Mouse (Mus musculus): ENCODE measurements around the gene 1810009A15Rik. TPM values are rescaled to one million over a fixed set of nuclear protein-coding genes. Genes with fewer than 3 reads are reported as not detected.

1810009A15Rik gene
- polyA plus RNA-seq, 1 experiment from 2014 or later: 111 TPM

DNA sequence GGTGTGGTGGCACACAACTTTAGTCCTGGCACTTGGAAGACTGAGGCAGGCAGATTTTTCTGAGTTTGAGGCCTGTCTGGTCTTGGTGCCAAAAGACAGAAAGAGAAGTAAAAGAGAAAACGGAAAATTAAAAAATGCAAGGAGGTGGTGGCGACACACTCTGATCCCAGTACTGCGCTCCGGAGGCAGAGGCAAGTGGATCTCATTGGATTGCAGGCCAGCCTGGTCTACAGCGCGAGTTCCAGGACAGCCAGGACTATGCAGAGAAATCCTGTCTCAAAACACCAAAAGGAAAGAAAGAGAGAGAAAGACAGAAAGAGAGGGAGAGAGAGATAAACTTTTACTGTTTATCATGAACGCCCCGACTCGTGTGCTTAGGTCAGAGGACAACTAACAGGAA, 17.8 kb upstream of the 1810009A15Rik start:
- ATAC-seq (replicated peaks; ENCODE audit: insufficient number of reproducible peaks, low FRiP score, low TSS enrichment, low read depth): no peak; the same call in 1 of the 2 replicates
- no peak overlapping the region for H3K27ac ChIP-seq (replicated peaks; ENCODE audit: low read depth, low read length)
- 61% methylated on average over 9 of the region's 9 CpGs for WGBS

DNA sequence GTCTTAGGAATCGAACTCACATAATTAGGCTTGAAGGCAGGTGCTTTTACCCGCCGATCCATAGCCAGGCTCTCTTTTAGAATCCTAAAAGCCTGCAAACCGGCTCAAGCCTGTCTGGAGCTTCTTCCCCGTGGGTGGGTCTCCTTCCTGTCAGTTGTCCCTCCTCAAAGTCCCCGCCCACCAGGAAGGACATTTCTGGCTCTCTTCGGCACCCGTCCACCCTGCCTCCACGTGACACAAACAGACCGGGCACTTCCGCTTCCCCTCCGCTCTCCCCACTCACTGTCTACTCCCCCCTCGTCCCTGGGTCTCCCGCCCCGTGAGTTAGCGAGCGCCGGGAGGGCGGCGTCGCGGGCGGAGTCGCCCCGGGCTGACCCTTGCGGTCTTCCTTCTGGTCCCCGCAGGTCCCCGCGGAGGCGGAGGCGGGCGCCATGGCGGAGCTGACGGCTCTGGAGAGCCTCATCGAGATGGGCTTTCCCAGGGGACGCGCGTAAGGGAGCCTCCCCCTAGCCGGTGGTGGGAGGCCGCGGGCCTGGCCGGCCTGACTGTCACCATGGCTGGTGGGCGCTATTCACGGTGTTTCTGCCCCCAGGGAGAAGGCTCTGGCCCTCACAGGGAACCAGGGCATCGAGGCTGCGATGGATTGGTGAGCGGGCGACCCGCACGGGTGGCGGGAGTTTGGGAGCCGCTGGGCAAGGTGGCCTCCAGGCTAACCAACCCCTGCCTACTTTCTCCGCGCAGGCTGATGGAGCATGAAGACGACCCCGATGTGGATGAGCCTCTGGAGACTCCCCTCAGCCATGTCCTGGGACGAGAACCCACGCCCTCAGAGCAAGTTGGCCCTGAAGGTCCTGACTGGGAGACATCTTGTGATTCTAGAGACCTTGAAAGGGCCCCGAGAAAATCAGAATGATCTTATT, 17.1 kb upstream of the 1810009A15Rik start, which contains the start of gene Ubxn1:
Ubxn1 (plus strand) TSS at position 230 of the 920 bp plus-strand sequence.
- H3K4me1 ChIP-seq (ENCODE audit: control insufficient read depth, insufficient read depth, low read length): no peaks in the 10 kb centered on the region
- WGBS: under 1% methylated on average over 57 of the region's 59 CpGs
- peaks cover 10% of the 10 kb centered on the region for H3K36me3 ChIP-seq (replicated peaks; ENCODE audit: control insufficient read depth, insufficient read depth, low read depth, low read length)
- peak within 1 kb of the TSS; percentile 90 for H3K4me3 ChIP-seq (ENCODE audit: low read depth, low read length)
- peak within 1 kb of the TSS; percentile 73 for H3K4me2 ChIP-seq (ENCODE audit: low read depth, low read length)
- no peaks in the 10 kb centered on the region for H3K9me3 ChIP-seq (replicated peaks; ENCODE audit: control insufficient read depth, low read length)
- no peaks in the 10 kb centered on the region for H3K27me3 ChIP-seq (ENCODE audit: control insufficient read depth, insufficient read depth, low read length)
- peak within 1 kb of the TSS; percentile 83 for H3K9ac ChIP-seq (replicated peaks; ENCODE audit: low read length)
- DNase-seq (ENCODE audit: low spot score) (peak; percentile 97), ATAC-seq (replicated peaks; ENCODE audit: insufficient number of reproducible peaks, low FRiP score, low TSS enrichment, low read depth) (peak; percentile 96)
- peak within 1 kb of the TSS; percentile 23 for H3K27ac ChIP-seq (replicated peaks; ENCODE audit: low read depth, low read length)

More for the DNA sequence above, 17.8 kb upstream of the 1810009A15Rik start:
- Histone ChIP-seq H3K9me3 (replicated peaks; ENCODE audit: control insufficient read depth, low read length) (no peaks in the 10 kb centered on the region), H3K9ac (replicated peaks; ENCODE audit: low read length) (peak overlapping the region; percentile 43), H3K4me2 (ENCODE audit: low read depth, low read length) (peak overlapping the region; percentile 21), H3K4me1 (ENCODE audit: control insufficient read depth, insufficient read depth, low read length) (no peaks in the 10 kb centered on the region), H3K27me3 (ENCODE audit: control insufficient read depth, insufficient read depth, low read length) (no peaks in the 10 kb centered on the region), H3K36me3 (replicated peaks; ENCODE audit: control insufficient read depth, insufficient read depth, low read depth, low read length) (peaks cover 10% of the 10 kb centered on the region), H3K4me3 (ENCODE audit: low read depth, low read length) (peak overlapping the region; percentile 90)
- DNase-seq (ENCODE audit: low spot score): no peak

DNA sequence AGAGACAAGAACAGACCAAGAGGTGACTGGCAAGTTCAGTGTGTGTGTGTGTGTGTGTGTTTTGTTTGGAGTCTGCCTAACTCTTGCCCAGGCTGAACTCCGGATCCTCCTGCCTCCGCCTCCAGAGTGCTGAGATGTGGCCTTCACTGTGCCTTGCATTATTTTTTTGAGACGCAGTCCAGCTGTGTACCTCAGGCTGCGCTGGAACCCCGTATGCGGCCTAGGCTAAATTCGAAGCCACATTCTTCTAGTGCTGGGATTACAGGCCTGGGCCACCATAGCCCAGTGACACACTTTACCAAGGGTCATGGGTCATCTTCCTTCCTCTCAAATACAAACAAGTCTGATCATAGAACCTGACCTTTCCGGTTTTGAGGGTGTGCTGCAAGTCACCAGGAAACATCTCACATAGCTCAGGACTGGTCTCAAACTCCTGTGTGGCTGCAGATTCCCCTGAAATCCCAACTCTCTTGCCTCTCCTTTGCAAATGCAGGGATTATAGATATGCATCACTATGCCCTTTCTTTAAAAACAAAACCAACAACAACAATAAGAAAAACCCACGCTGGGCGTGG, 16.3 kb upstream of the 1810009A15Rik start:
- Histone ChIP-seq H3K27ac (replicated peaks; ENCODE audit: low read depth, low read length) (no peak overlapping the region), H3K4me1 (ENCODE audit: control insufficient read depth, insufficient read depth, low read length) (no peaks in the 10 kb centered on the region), H3K36me3 (replicated peaks; ENCODE audit: control insufficient read depth, insufficient read depth, low read depth, low read length) (peaks cover 10% of the 10 kb centered on the region), H3K4me3 (ENCODE audit: low read depth, low read length) (peak overlapping the region; percentile 90), H3K9ac (replicated peaks; ENCODE audit: low read length) (peak overlapping the region; percentile 83), H3K9me3 (replicated peaks; ENCODE audit: control insufficient read depth, low read length) (no peaks in the 10 kb centered on the region), H3K27me3 (ENCODE audit: control insufficient read depth, insufficient read depth, low read length) (no peaks in the 10 kb centered on the region), H3K4me2 (ENCODE audit: low read depth, low read length) (peak overlapping the region; percentile 73)
- ATAC-seq (replicated peaks; ENCODE audit: insufficient number of reproducible peaks, low FRiP score, low TSS enrichment, low read depth): no peak
- 74% methylated on average over 10 of the region's 10 CpGs for WGBS
- no peak for DNase-seq (ENCODE audit: low spot score)

DNA sequence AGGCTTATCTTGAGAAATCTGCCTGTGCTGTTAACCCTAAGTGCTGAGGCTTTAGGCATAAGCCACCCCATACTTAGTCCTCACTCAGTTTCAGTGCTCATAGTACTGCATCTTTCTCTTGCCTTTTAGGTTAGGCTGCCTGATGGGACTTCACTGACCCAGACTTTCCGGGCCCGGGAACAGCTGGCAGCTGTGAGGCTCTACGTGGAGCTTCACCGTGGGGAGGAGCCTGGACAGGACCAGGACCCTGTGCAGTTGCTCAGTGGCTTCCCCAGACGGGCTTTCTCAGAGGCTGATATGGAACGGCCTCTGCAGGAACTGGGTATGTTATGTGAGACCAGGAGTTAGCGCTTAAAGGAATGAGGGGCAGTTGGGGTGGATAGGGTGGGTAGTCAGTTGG, 13.6 kb upstream of the 1810009A15Rik start:
- 93% methylated on average over 7 of the region's 7 CpGs for WGBS
- Histone ChIP-seq H3K4me1 (ENCODE audit: control insufficient read depth, insufficient read depth, low read length) (no peaks in the 10 kb centered on the region), H3K27ac (replicated peaks; ENCODE audit: low read depth, low read length) (no peak overlapping the region), H3K9ac (replicated peaks; ENCODE audit: low read length) (no peak overlapping the region), H3K4me2 (ENCODE audit: low read depth, low read length) (no peak overlapping the region), H3K4me3 (ENCODE audit: low read depth, low read length) (no peak overlapping the region), H3K36me3 (replicated peaks; ENCODE audit: control insufficient read depth, insufficient read depth, low read depth, low read length) (peaks cover 10% of the 10 kb centered on the region), H3K27me3 (ENCODE audit: control insufficient read depth, insufficient read depth, low read length) (no peaks in the 10 kb centered on the region), H3K9me3 (replicated peaks; ENCODE audit: control insufficient read depth, low read length) (no peaks in the 10 kb centered on the region)
- no peak for DNase-seq (ENCODE audit: low spot score)
- ATAC-seq (replicated peaks; ENCODE audit: insufficient number of reproducible peaks, low FRiP score, low TSS enrichment, low read depth): no peak

DNA sequence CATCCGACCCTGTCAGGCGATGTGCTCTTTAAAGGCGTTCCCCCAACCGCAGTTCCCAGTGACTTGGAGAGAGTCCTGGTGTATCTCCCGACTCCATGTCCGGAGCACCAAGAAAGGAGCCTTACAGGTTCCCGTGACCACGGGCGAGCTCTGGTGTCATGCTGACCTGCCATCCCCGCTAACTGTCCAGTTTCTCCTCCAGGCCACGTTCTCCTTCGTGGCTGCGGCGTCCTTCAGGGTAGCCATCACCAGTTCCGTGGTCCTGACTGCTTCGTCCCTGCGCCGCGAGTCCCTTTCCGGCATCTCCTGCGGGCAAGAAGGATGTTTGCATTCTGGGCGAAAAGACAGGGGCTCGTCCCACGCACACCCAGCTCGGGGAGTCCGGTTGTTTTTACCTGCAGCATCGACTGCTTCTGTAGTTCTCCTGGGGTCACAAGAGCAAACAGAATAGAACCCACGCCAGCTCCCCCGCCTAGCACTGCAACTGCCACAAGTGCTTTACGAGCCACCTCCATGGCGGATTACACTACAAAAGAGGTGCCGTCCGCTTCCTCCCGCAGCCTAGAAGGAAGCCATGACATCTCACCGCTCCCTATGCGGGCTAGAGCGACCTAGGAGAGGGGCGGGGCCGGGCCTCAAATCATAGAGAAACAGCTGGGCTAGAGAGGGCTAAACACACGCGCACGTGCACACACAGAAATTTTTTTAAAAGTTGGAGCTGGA, 8.2 kb upstream of the 1810009A15Rik start, which contains the start of gene Uqcc3:
Uqcc3 (minus strand) TSS at position 613 of the 723 bp plus-strand sequence.
- DNase-seq (ENCODE audit: low spot score) (peak; percentile 92), ATAC-seq (replicated peaks; ENCODE audit: insufficient number of reproducible peaks, low FRiP score, low TSS enrichment, low read depth) (peak; percentile 98)
- WGBS: under 1% methylated on average over 42 of the region's 42 CpGs
- H3K4me2 ChIP-seq (ENCODE audit: low read depth, low read length): peak within 1 kb of the TSS; percentile 81
- H3K27me3 ChIP-seq (ENCODE audit: control insufficient read depth, insufficient read depth, low read length): no peaks in the 10 kb centered on the region
- H3K4me3 ChIP-seq (ENCODE audit: low read depth, low read length): peak within 1 kb of the TSS; percentile 82
- H3K27ac ChIP-seq (replicated peaks; ENCODE audit: low read depth, low read length): peak within 1 kb of the TSS; percentile 52
- peaks cover under 1% of the 10 kb centered on the region for H3K36me3 ChIP-seq (replicated peaks; ENCODE audit: control insufficient read depth, insufficient read depth, low read depth, low read length)
- H3K4me1 ChIP-seq (ENCODE audit: control insufficient read depth, insufficient read depth, low read length): no peaks in the 10 kb centered on the region
- peak within 1 kb of the TSS; percentile 91 for H3K9ac ChIP-seq (replicated peaks; ENCODE audit: low read length)
- H3K9me3 ChIP-seq (replicated peaks; ENCODE audit: control insufficient read depth, low read length): no peaks in the 10 kb centered on the region

DNA sequence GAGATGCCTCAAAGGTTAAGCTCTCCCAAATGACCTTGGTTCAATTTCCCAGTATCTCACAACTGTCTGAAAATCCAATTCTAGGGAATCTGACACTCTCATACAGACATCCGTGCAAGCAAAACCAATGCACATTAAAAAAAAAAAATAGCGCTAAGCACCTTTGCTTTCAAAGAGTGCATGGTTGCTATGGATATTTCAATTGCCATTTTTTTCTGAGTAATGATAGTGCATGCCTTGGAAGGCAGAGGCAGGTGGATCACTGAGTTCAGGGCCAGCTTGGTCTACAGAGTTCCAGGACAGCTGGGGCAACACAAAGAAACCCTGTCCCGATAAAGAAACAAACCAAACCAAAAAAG, 7.6 kb upstream of the 1810009A15Rik start:
- Histone ChIP-seq H3K27me3 (ENCODE audit: control insufficient read depth, insufficient read depth, low read length) (no peaks in the 10 kb centered on the region), H3K9me3 (replicated peaks; ENCODE audit: control insufficient read depth, low read length) (no peaks in the 10 kb centered on the region), H3K4me2 (ENCODE audit: low read depth, low read length) (peak overlapping the region; percentile 81), H3K9ac (replicated peaks; ENCODE audit: low read length) (peak overlapping the region; percentile 91; the same call in 1 of the 2 replicates), H3K4me1 (ENCODE audit: control insufficient read depth, insufficient read depth, low read length) (no peaks in the 10 kb centered on the region), H3K27ac (replicated peaks; ENCODE audit: low read depth, low read length) (no peak overlapping the region), H3K4me3 (ENCODE audit: low read depth, low read length) (peak overlapping the region; percentile 82), H3K36me3 (replicated peaks; ENCODE audit: control insufficient read depth, insufficient read depth, low read depth, low read length) (no peaks in the 10 kb centered on the region; the same call in 1 of the 2 replicates)
- ATAC-seq (replicated peaks; ENCODE audit: insufficient number of reproducible peaks, low FRiP score, low TSS enrichment, low read depth): no peak
- DNase-seq (ENCODE audit: low spot score): no peak
- WGBS: 20% methylated on average over 3 of the region's 3 CpGs

DNA sequence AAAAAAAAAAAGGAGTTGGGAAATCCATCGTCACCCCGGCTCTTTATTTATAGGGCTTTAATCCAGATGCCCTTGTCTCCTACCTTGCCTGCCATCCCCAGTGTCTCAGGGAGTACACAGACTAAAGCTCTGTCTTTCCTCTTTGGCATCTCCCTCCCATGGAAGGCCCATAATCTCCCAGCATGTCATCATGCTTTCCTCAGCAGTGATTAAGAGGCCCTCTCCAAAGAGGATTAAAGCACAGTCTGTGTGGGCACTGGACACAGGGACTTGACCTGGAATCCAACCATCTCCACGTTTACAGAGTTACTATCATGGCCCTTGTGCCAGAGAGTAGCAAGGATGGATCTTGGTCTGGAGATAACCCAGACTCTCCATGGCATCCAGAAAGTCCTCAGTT, 5.0 kb upstream of the 1810009A15Rik start, which contains the start of the genes Lbhd1 and Gm49403:
Lbhd1 (plus strand) TSS at position 117 of the 400 bp plus-strand sequence.
Gm49403 (plus strand) TSS at position 315 of the 400 bp plus-strand sequence.
- H3K27ac ChIP-seq (replicated peaks; ENCODE audit: low read depth, low read length): no peak within 1 kb of the TSS
- no peak within 1 kb of the TSS for H3K4me3 ChIP-seq (ENCODE audit: low read depth, low read length)
- ATAC-seq (replicated peaks; ENCODE audit: insufficient number of reproducible peaks, low FRiP score, low TSS enrichment, low read depth) (no peak), DNase-seq (ENCODE audit: low spot score) (no peak)
- no peaks in the 10 kb centered on the region for H3K4me1 ChIP-seq (ENCODE audit: control insufficient read depth, insufficient read depth, low read length)
- no peaks in the 10 kb centered on the region for H3K9me3 ChIP-seq (replicated peaks; ENCODE audit: control insufficient read depth, low read length)
- H3K36me3 ChIP-seq (replicated peaks; ENCODE audit: control insufficient read depth, insufficient read depth, low read depth, low read length): no peaks in the 10 kb centered on the region
- no peak within 1 kb of the TSS for H3K9ac ChIP-seq (replicated peaks; ENCODE audit: low read length)
- WGBS: 82% methylated on average over 3 of the region's 3 CpGs
- no peaks in the 10 kb centered on the region for H3K27me3 ChIP-seq (ENCODE audit: control insufficient read depth, insufficient read depth, low read length)
- H3K4me2 ChIP-seq (ENCODE audit: low read depth, low read length): no peak within 1 kb of the TSS

Data from embryonic facial prominence, embryonic 11.5 days (tissue).